Mouse (Mus musculus): ENCODE results near the gene Npas1.

DNA sequence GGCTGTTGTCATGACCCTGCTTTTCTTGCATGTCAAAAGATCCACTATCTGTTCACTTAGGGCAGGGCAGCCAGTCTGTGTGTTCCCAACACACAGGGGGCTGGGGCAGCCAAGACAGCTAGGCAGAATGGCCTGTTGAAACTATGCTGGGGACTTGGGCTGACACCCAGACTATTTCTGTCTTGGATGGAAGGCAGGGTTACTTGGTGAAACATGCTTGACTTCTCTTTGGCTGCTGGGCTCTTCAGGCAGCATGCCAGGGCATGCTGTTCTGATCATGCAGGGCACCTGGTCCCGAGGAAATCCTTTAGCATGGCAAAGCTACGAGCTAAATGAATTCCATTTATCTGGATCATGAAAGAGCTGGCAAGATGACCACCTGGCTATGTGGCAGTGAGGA, 46.8 kb upstream of the Npas1 start:
- TF ChIP-seq CTCF (conservative IDR thresholded peaks at IDR 0.05; ENCODE audit: low read length) (no peak), POU5F1 (IDR thresholded peaks at IDR 0.05; ENCODE audit: borderline replicate concordance, low read length) (no peak)

Data from E14TG2a.4 (cell line).